Mouse (Mus musculus) kidney, embryonic 16.5 days (tissue): ENCODE measurements around the gene Nek4. TPM values are rescaled to one million over a fixed set of nuclear protein-coding genes. Genes with fewer than 3 reads are reported as not detected.
A peak's percentile ranks its signal among the peaks of the same experiment; 100 is the strongest.

ENCODE experiments used
- ATAC-seq: fragments of 200-750 bp; cut with Nextera tagmentation; 2 replicates; pipeline ENCODE4 v1.8.0; 2017; ENCODE audit warnings: moderate TSS enrichment; ENCODE audit not compliant: low FRiP score, low TSS enrichment
- H3K27ac ChIP-seq: fragments of 300-500 bp; sonication (generic); 2 replicates; pipeline ENCODE4 v1.5.1; 2014; ENCODE audit warnings: low read length
- H3K27me3 ChIP-seq: fragments of 300-500 bp; sonication (generic); 2 replicates; pipeline ENCODE4 v1.6.1; 2014; ENCODE audit warnings: low read length, control low read depth, mixed read lengths; ENCODE audit not compliant: insufficient read depth
- H3K36me3 ChIP-seq: fragments of 300-500 bp; sonication (generic); 2 replicates; pipeline ENCODE4 v1.6.1; 2014; ENCODE audit warnings: low read length, control low read depth, mixed read lengths; ENCODE audit not compliant: insufficient read depth
- H3K4me1 ChIP-seq: fragments of 300-500 bp; sonication (generic); 2 replicates; pipeline ENCODE4 v1.6.1; 2014; ENCODE audit warnings: low read length, control low read depth, mixed read lengths; ENCODE audit not compliant: insufficient read depth
- H3K4me2 ChIP-seq: fragments of 300-500 bp; sonication (generic); replicated peaks from 2 replicates; pipeline ENCODE4 v1.6.1; 2014; ENCODE audit warnings: low read depth, low read length
- H3K4me3 ChIP-seq: fragments of 300-500 bp; sonication (generic); 2 replicates; pipeline ENCODE4 v1.5.1; 2014; ENCODE audit warnings: mild to moderate bottlenecking, low read length
- H3K9ac ChIP-seq: fragments of 300-500 bp; sonication (generic); replicated peaks from 2 replicates; pipeline ENCODE4 v1.6.1; 2014; ENCODE audit warnings: low read length
- H3K9me3 ChIP-seq: fragments of 300-500 bp; sonication (generic); 2 replicates; pipeline ENCODE4 v1.6.1; 2016; ENCODE audit warnings: low read length, control low read depth
- WGBS: fragments of 180-500 bp; shearing (Covaris S2); extraction: QIAGEN DNeasy Blood & Tissue Kit; methylation state at CpG from one replicate; pipeline ENCODE4 v1.1.7; 2014; 5-methylcytosine and 5-hydroxymethylcytosine counted together
- polyA plus RNA-seq: library from polyadenylated mRNA; unstranded; fragments of >200 nt; fragmentation: Nextera tagmentation; extraction: Ambion mirVana; gene quantifications from 2 replicates; pipeline ENCODE4 v1.2.1, GENCODE M21; 2015

Nek4 gene
- polyA plus RNA-seq, 1 experiment from 2014 or later: 15.0 TPM

DNA sequence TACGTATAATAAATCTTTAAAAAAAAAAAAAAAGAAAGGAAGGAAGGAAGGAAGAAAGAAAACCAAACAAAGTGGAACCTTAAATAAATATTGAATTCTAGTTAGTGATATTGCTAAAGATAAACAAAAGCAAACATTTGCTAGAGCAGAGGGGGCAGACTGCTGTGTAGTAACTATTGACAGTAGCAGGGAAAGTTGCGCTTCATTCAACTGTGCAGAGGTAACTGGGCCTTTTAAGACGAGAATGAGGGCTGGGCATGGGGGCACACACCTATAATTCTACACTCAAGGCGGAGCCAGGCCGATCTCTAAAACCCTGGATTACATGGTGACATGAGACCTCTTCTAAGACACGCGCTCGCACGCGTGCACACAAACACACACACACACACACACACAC, 1.2 kb upstream of the Nek4 start:
- no peak overlapping the region for H3K4me2 ChIP-seq
- no peak overlapping the region for H3K9ac ChIP-seq
- 95% methylated on average over 10 of the region's 10 CpGs for WGBS
- no peaks in the 10 kb centered on the region for H3K9me3 ChIP-seq
- H3K4me3 ChIP-seq: no peak overlapping the region
- no peaks in the 10 kb centered on the region for H3K36me3 ChIP-seq
- peaks cover 5% of the 10 kb centered on the region for H3K4me1 ChIP-seq
- H3K27ac ChIP-seq: no peak overlapping the region
- ATAC-seq: no peak
- no peaks in the 10 kb centered on the region for H3K27me3 ChIP-seq

DNA sequence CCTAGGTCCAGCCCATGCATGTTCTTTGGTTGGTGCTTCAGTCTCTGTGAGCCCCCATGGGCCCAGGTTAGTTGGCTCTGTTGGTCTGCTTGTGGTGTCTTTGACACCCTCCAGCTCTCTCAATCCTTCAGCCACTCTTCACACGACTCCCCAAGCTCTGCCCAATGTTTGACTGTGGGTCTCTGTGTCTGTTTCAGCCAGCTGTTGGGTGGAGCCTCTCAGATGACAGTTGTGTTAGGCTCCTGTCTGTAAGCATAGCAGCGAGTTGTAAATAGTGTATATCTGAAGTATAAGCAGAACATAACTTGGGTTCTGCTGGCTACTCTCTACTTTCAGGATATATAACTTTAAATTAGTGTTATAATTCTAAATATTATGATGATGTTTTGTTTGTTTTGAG, 7.3 kb downstream of the Nek4 start:
- Histone ChIP-seq H3K27me3 (no peaks in the 10 kb centered on the region), H3K27ac (no peak overlapping the region), H3K4me2 (no peak overlapping the region), H3K9ac (no peak overlapping the region), H3K4me1 (no peaks in the 10 kb centered on the region), H3K4me3 (no peak overlapping the region), H3K36me3 (0 out of 2 replicates have a peak, but pooled peaks cover 15% of the 10 kb centered on the region), H3K9me3 (no peaks in the 10 kb centered on the region)
- no peak for ATAC-seq
- WGBS: 74% methylated on average over 2 of the region's 2 CpGs

GRCm38 (mm10) chr14:30959031-30959430, 7.9 kb downstream of the Nek4 start:
- Histone ChIP-seq H3K9ac (no peak overlapping the region), H3K27me3 (no peaks in the 10 kb centered on the region), H3K36me3 (0 out of 2 replicates have a peak, but pooled peaks cover 15% of the 10 kb centered on the region), H3K4me3 (no peak overlapping the region), H3K4me2 (no peak overlapping the region), H3K27ac (no peak overlapping the region), H3K9me3 (no peaks in the 10 kb centered on the region), H3K4me1 (no peaks in the 10 kb centered on the region)
- no peak for ATAC-seq
- 89% methylated on average over 4 of the region's 4 CpGs for WGBS

GRCm38 (mm10) chr14:30960366-30960765, 9.2 kb downstream of the Nek4 start:
- no peak overlapping the region for H3K4me2 ChIP-seq

DNA sequence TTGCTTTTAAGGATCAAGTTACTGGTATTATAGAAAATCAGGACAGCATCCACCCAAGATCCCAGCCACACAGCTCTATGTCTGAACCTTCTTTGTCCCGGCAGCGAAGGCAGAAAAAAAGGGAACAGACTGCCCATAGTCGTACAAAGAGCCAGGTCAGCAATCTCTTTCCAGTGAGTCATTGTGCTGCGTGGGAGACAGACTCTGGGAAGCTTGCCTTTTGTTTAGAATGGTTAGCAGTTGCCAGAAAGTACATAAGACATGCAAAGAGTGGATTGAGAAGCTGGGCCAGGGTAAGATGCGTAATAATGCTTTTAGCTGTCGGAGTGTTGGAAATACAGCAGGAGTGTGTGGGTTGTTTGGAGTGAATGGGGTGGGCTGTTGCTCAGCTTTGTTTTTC, 23.0 kb downstream of the Nek4 start:
- 70% methylated on average over 6 of the region's 6 CpGs for WGBS
- no peaks in the 10 kb centered on the region for H3K27me3 ChIP-seq
- no peak overlapping the region for H3K9ac ChIP-seq
- H3K4me2 ChIP-seq: no peak overlapping the region
- ATAC-seq: no peak
- peak overlapping the region; percentile 53; the same call in 1 of the 2 replicates for H3K27ac ChIP-seq
- H3K4me3 ChIP-seq: no peak overlapping the region
- no peaks in the 10 kb centered on the region for H3K9me3 ChIP-seq
- H3K4me1 ChIP-seq: no peaks in the 10 kb centered on the region
- peaks cover 17% of the 10 kb centered on the region for H3K36me3 ChIP-seq

More at GRCm38 (mm10) chr14:30960366-30960765, 9.2 kb downstream of the Nek4 start:
- H3K4me1 ChIP-seq: no peaks in the 10 kb centered on the region
- H3K4me3 ChIP-seq: no peak overlapping the region
- no peaks in the 10 kb centered on the region for H3K9me3 ChIP-seq
- H3K36me3 ChIP-seq: 0 out of 2 replicates have a peak, but pooled peaks cover 13% of the 10 kb centered on the region
- no peaks in the 10 kb centered on the region for H3K27me3 ChIP-seq
- no peak for ATAC-seq
- 70% methylated on average over 1 of the region's 1 CpGs for WGBS
- no peak overlapping the region for H3K27ac ChIP-seq
- no peak overlapping the region for H3K9ac ChIP-seq

GRCm38 (mm10) chr14:30976222-30976621, 25.0 kb downstream of the Nek4 start:
- no peaks in the 10 kb centered on the region for H3K27me3 ChIP-seq
- no peak for ATAC-seq
- no peak overlapping the region for H3K4me3 ChIP-seq
- H3K36me3 ChIP-seq: peaks cover 15% of the 10 kb centered on the region
- no peak overlapping the region for H3K27ac ChIP-seq
- no peaks in the 10 kb centered on the region for H3K9me3 ChIP-seq
- no peaks in the 10 kb centered on the region for H3K4me1 ChIP-seq
- H3K9ac ChIP-seq: no peak overlapping the region
- WGBS: 76% methylated on average over 3 of the region's 3 CpGs
- H3K4me2 ChIP-seq: no peak overlapping the region

GRCm38 (mm10) chr14:30996417-30996816, 45.2 kb downstream of the Nek4 start:
- Histone ChIP-seq H3K4me2 (no peak overlapping the region), H3K9me3 (no peaks in the 10 kb centered on the region), H3K27ac (no peak overlapping the region), H3K4me3 (no peak overlapping the region), H3K36me3 (peaks cover 6% of the 10 kb centered on the region; the same call in 1 of the 2 replicates), H3K4me1 (peaks cover 7% of the 10 kb centered on the region; the same call in 1 of the 2 replicates), H3K27me3 (no peaks in the 10 kb centered on the region), H3K9ac (no peak overlapping the region)
- ATAC-seq: no peak

GRCm38 (mm10) chr14:31000356-31000755, 49.2 kb downstream of the Nek4 start:
- Histone ChIP-seq H3K4me3 (peak overlapping the region; percentile 98), H3K27me3 (no peaks in the 10 kb centered on the region), H3K4me1 (peaks cover 16% of the 10 kb centered on the region; the same call in 1 of the 2 replicates), H3K27ac (peak overlapping the region; percentile 98; the same call in 1 of the 2 replicates), H3K4me2 (peak overlapping the region; percentile 55), H3K9me3 (no peaks in the 10 kb centered on the region), H3K9ac (peak overlapping the region; percentile 96), H3K36me3 (peaks cover 6% of the 10 kb centered on the region; the same call in 1 of the 2 replicates)
- WGBS: 55% methylated on average over 10 of the region's 10 CpGs
- ATAC-seq: no peak

DNA sequence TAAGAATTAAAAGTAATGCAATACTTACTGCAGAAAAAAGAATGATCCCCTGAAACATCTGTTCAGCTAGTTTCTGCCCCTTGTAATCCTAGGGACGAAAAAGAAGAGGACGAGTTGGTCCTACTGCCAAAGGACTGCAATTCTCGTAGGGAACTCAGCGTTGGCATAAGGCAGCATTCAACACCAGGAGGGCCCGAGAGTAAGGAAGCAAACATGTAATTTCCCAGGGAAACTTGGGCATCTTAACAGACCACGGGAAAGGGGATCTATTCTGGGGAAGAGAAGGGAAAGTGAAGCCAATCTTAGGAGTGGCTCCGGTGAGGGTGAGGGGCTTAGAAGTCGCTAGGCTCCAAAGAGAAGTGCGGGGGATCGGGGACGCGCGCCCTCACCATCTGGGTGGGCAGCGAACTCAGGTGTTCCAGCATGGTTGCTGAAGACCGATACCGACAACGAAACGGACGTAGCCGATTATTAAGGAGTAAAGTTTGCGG, 49.7 kb downstream of the Nek4 start:
- Histone ChIP-seq H3K9me3 (no peaks in the 10 kb centered on the region), H3K4me3 (peak overlapping the region; percentile 98), H3K4me1 (peaks cover 16% of the 10 kb centered on the region; the same call in 1 of the 2 replicates), H3K27me3 (no peaks in the 10 kb centered on the region), H3K9ac (peak overlapping the region; percentile 96), H3K27ac (peak overlapping the region; percentile 98), H3K36me3 (peaks cover 6% of the 10 kb centered on the region; the same call in 1 of the 2 replicates), H3K4me2 (peak overlapping the region; percentile 55)
- ATAC-seq: peak; percentile 43; the same call in 1 of the 2 replicates
- under 1% methylated on average over 21 of the region's 21 CpGs for WGBS
